ENCODE assay signal across 9 mouse cellular contexts in genomic region chr11:61410129-61410528, GRCm38 (mm10). TPM values are rescaled to one million over a fixed set of nuclear protein-coding genes. Genes with fewer than 3 reads are reported as not detected.
DNase-seq lines count a peak whose midpoint lies in the region; ATAC-seq and TF ChIP-seq lines count a peak whose summit lies in the region.
"Had no signal": no experiment of that assay in that cellular context is flagged by ENCODE, and none has a peak within 500 bp of the region (broad histone marks: within the 10 kb centered on the region; RNA-seq: fewer than 3 reads in every experiment).

No protein-coding gene starts in this region.

- no peaks in the 10 kb centered on the region for H3K27me3 ChIP-seq in intestine, postnatal 0 days (replicated peaks; ENCODE audit: control insufficient read depth, insufficient read depth, low read length)
- H3K27me3 ChIP-seq in intestine, embryonic 15.5 days (replicated peaks) = no peaks in the 10 kb centered on the region
- no peaks in the 10 kb centered on the region for H3K27me3 ChIP-seq in kidney, postnatal 0 days (ENCODE audit: insufficient read depth, low read length)
- H3K27me3 ChIP-seq in liver, embryonic 13.5 days = peaks cover 17% of the 10 kb centered on the region
- H3K27me3 ChIP-seq: stomach, embryonic 15.5 days had no signal

- H3K27ac ChIP-seq in intestine, postnatal 0 days (ENCODE audit: low read depth, low read length) = no peak overlapping the region
- H3K27ac ChIP-seq in intestine, embryonic 15.5 days = no peak overlapping the region
- no peak overlapping the region for H3K27ac ChIP-seq in kidney, postnatal 0 days
- no peak overlapping the region for H3K27ac ChIP-seq in liver, embryonic 13.5 days
- H3K27ac ChIP-seq: stomach, embryonic 15.5 days had no signal

- no peak overlapping the region for H3K9ac ChIP-seq in intestine, postnatal 0 days (ENCODE audit: low read depth, low read length)
- no peak overlapping the region for H3K9ac ChIP-seq in intestine, embryonic 15.5 days
- H3K9ac ChIP-seq in kidney, postnatal 0 days (ENCODE audit: low read depth, low read length) = no peak overlapping the region
- no peak overlapping the region for H3K9ac ChIP-seq in liver, embryonic 13.5 days
- H3K9ac ChIP-seq: stomach, embryonic 15.5 days had no signal

- no peaks in the 10 kb centered on the region for H3K9me3 ChIP-seq in intestine, postnatal 0 days (ENCODE audit: control insufficient read depth)
- no peaks in the 10 kb centered on the region for H3K9me3 ChIP-seq in intestine, embryonic 15.5 days
- no peaks in the 10 kb centered on the region for H3K9me3 ChIP-seq in kidney, postnatal 0 days (replicated peaks; ENCODE audit: low read length)
- H3K9me3 ChIP-seq in liver, embryonic 13.5 days (replicated peaks) = no peaks in the 10 kb centered on the region
- H3K9me3 ChIP-seq: stomach, embryonic 15.5 days had no signal

- 0% methylated on average over 1 of the region's 1 CpGs for WGBS in intestine, postnatal 0 days
- 0% methylated on average over 1 of the region's 1 CpGs for WGBS in intestine, embryonic 15.5 days
- 0% methylated on average over 1 of the region's 1 CpGs for WGBS in kidney, postnatal 0 days
- WGBS in liver, embryonic 13.5 days (ENCODE audit: insufficient replicate concordance) = 0% methylated on average over 1 of the region's 1 CpGs

- TF ChIP-seq CTCF in intestine, postnatal 0 days (IDR thresholded peaks at IDR 0.05; ENCODE audit: low read depth) = peak; percentile 97
- peak; percentile 95 for TF ChIP-seq CTCF in brain, embryonic 14.5 days (IDR thresholded peaks at IDR 0.05; ENCODE audit: borderline replicate concordance, extremely low read depth, insufficient read depth, insufficient read length)
- peak; percentile 99 for TF ChIP-seq CTCF in kidney, postnatal 0 days (IDR thresholded peaks at IDR 0.05; ENCODE audit: low read depth)

- H3K4me3 ChIP-seq in intestine, postnatal 0 days (ENCODE audit: low read depth, low read length) = no peak overlapping the region
- H3K4me3 ChIP-seq in intestine, embryonic 15.5 days (replicated peaks) = no peak overlapping the region
- no peak overlapping the region for H3K4me3 ChIP-seq in kidney, postnatal 0 days (replicated peaks; ENCODE audit: low read depth, low read length)
- H3K4me3 ChIP-seq in liver, embryonic 13.5 days (replicated peaks) = no peak overlapping the region
- H3K4me3 ChIP-seq: stomach, embryonic 15.5 days had no signal

- ATAC-seq in intestine, postnatal 0 days = no peak
- ATAC-seq in intestine, embryonic 15.5 days = no peak
- ATAC-seq in kidney, postnatal 0 days (replicated peaks; ENCODE audit: low FRiP score, low read depth) = no peak
- no peak for ATAC-seq in liver, embryonic 13.5 days (ENCODE audit: low read depth)

- H3K36me3 ChIP-seq in intestine, postnatal 0 days (ENCODE audit: control insufficient read depth, insufficient read depth) = no peaks in the 10 kb centered on the region
- no peaks in the 10 kb centered on the region for H3K36me3 ChIP-seq in intestine, embryonic 15.5 days
- no peaks in the 10 kb centered on the region for H3K36me3 ChIP-seq in kidney, postnatal 0 days (ENCODE audit: insufficient read depth, low read length)
- no peaks in the 10 kb centered on the region for H3K36me3 ChIP-seq in liver, embryonic 13.5 days
- H3K36me3 ChIP-seq: stomach, embryonic 15.5 days had no signal

- DNase-seq in brain, embryonic 14.5 days (ENCODE audit: low read depth) = peak; percentile 87
- peak; percentile 54 to 83 for DNase-seq in frontal cortex, postnatal 10 days (ENCODE audit: low spot score in 2 of 2)
- DNase-seq in kidney, postnatal 0 days (ENCODE audit: low spot score) = peak; percentile 69
- DNase-seq in liver, embryonic 13.5 days = peak; percentile 62
- DNase-seq in retina, postnatal 1 day = peak; percentile 87
- DNase-seq in thymus, postnatal 4 days = peak; percentile 87

- no peak for TF ChIP-seq POLR2A in brain, embryonic 14.5 days (IDR thresholded peaks at IDR 0.05; ENCODE audit: borderline replicate concordance, extremely low read depth, insufficient read depth, insufficient read length, poor library complexity, severe bottlenecking)

- no peak overlapping the region for H3K4me2 ChIP-seq in intestine, postnatal 0 days (replicated peaks; ENCODE audit: low read depth)
- H3K4me2 ChIP-seq in intestine, embryonic 15.5 days (replicated peaks) = no peak overlapping the region
- no peak overlapping the region for H3K4me2 ChIP-seq in kidney, postnatal 0 days (ENCODE audit: low read length)
- no peak overlapping the region for H3K4me2 ChIP-seq in liver, embryonic 13.5 days
- H3K4me2 ChIP-seq: stomach, embryonic 15.5 days had no signal

- H3K4me1 ChIP-seq in intestine, postnatal 0 days (replicated peaks; ENCODE audit: control insufficient read depth, insufficient read depth, low read length) = no peaks in the 10 kb centered on the region
- no peaks in the 10 kb centered on the region for H3K4me1 ChIP-seq in intestine, embryonic 15.5 days (replicated peaks)
- no peaks in the 10 kb centered on the region for H3K4me1 ChIP-seq in kidney, postnatal 0 days (replicated peaks; ENCODE audit: insufficient read depth, low read length)
- H3K4me1 ChIP-seq in liver, embryonic 13.5 days (replicated peaks) = peaks cover 4% of the 10 kb centered on the region; the same call in 1 of the 2 replicates

RNA-seq across cellular contexts. Expression of gene Slc47a1, which starts 32.0 kb away (rescaled TPM):
- polyA plus RNA-seq in intestine, postnatal 0 days (2015; fragmentation: Nextera tagmentation; extraction: Ambion mirVana) = 8.0 and 9.8 TPM in 2 replicates
- polyA plus RNA-seq in intestine, embryonic 15.5 days (2015; fragmentation: Nextera tagmentation; extraction: Ambion mirVana) = 4.8 and 5.9 TPM in 2 replicates
- 0.10 and 0.18 TPM in 2 replicates for polyA plus RNA-seq in brain, embryonic 14.5 days (2012; rRNA removed)
- 45.7 and 51.5 TPM in 2 replicates for polyA plus RNA-seq in kidney, postnatal 0 days (2015; fragmentation: Nextera tagmentation; extraction: Ambion mirVana)
- 6.0 and 7.1 TPM in 2 replicates for polyA plus RNA-seq in liver, embryonic 13.5 days (2015; fragmentation: Nextera tagmentation; extraction: Ambion mirVana)

RNA-seq across cellular contexts. Expression of gene Rnf112, which starts 43.8 kb away (rescaled TPM):
- polyA plus RNA-seq in intestine, postnatal 0 days (2015; fragmentation: Nextera tagmentation; extraction: Ambion mirVana) = 0.56 and 0.69 TPM in 2 replicates
- polyA plus RNA-seq in intestine, embryonic 15.5 days (2015; fragmentation: Nextera tagmentation; extraction: Ambion mirVana) = 1.6 and 1.7 TPM in 2 replicates
- 62.5 and 88.6 TPM in 2 replicates for polyA plus RNA-seq in brain, embryonic 14.5 days (2012; rRNA removed)
- 0.05 and 0.13 TPM in 2 replicates for polyA plus RNA-seq in kidney, postnatal 0 days (2015; fragmentation: Nextera tagmentation; extraction: Ambion mirVana)
- 0.06 and 0.09 TPM in 2 replicates for polyA plus RNA-seq in liver, embryonic 13.5 days (2015; fragmentation: Nextera tagmentation; extraction: Ambion mirVana)

Comparison
In these comparisons a context has a peak if more than half of its experiments do, and no peak if none do; other contexts are left out.
1. RNA of gene Rnf112, which starts 43.8 kb away (polyA plus RNA-seq): 62.5 to 88.6 TPM in brain, embryonic 14.5 days; 1.6 to 1.7 TPM in intestine, embryonic 15.5 days, 0.56 to 0.69 TPM in intestine, postnatal 0 days, 0.05 to 0.13 TPM in kidney, postnatal 0 days and 0.06 to 0.09 TPM in liver, embryonic 13.5 days; every median in the first group is over 10 times any median in the second.
2. Peak in every context shown above with its lines, with median percentiles within 50 percentile points of each other: CTCF ChIP-seq and DNase-seq.